Mouse (Mus musculus): ENCODE results near the gene Acaa1a. TPM values are rescaled to one million over a fixed set of nuclear protein-coding genes. Genes with fewer than 3 reads are reported as not detected.
"Not testable (repeated sequence)": the region's sequence is repeated elsewhere in the genome, so short reads cannot be mapped to it uniquely, and the experiment has no call there.

Acaa1a gene
- polyA plus RNA-seq, 1 experiment from 2014 or later: 73.4 TPM

- no peak for ATAC-seq (ENCODE audit: low FRiP score)
- H3K4me2 ChIP-seq: no peak within 1 kb of the TSS
- H3K4me1 ChIP-seq: no peaks in the 10 kb centered on the region
- WGBS: 87% methylated on average over 7 of the region's 7 CpGs
- H3K9ac ChIP-seq: no peak within 1 kb of the TSS
- no peak within 1 kb of the TSS for H3K4me3 ChIP-seq (replicated peaks)
- H3K9me3 ChIP-seq: no peaks in the 10 kb centered on the region
- H3K27ac ChIP-seq: no peak within 1 kb of the TSS
- H3K36me3 ChIP-seq (replicated peaks): peaks cover 16% of the 10 kb centered on the region
- H3K27me3 ChIP-seq: no peaks in the 10 kb centered on the region
These were observed 25.8 kb downstream of the Acaa1a start, which contains the start of gene Slc22a14 for GRCm38 (mm10) chr9:119365284-119365683. TSS of gene Slc22a14 (minus strand) at chr9:119365553.

GRCm38 (mm10) chr9:119368367-119368766, 28.9 kb downstream of the Acaa1a start:
- no peaks in the 10 kb centered on the region for H3K27me3 ChIP-seq
- H3K9me3 ChIP-seq: no peaks in the 10 kb centered on the region
- WGBS: 91% methylated on average over 3 of the region's 3 CpGs
- no peak overlapping the region for H3K27ac ChIP-seq
- ATAC-seq (ENCODE audit: low FRiP score): no peak
- no peaks in the 10 kb centered on the region for H3K4me1 ChIP-seq
- H3K36me3 ChIP-seq (replicated peaks): peaks cover 16% of the 10 kb centered on the region
- no peak overlapping the region for H3K9ac ChIP-seq
- no peak overlapping the region for H3K4me2 ChIP-seq
- no peak overlapping the region for H3K4me3 ChIP-seq (replicated peaks)

GRCm38 (mm10) chr9:119370770-119371169, 31.3 kb downstream of the Acaa1a start:
- H3K9me3 ChIP-seq; ATAC-seq (ENCODE audit: low FRiP score); H3K27me3 ChIP-seq; H3K4me2 ChIP-seq; H3K27ac ChIP-seq; H3K4me3 ChIP-seq (replicated peaks); H3K4me1 ChIP-seq; H3K9ac ChIP-seq: not testable (repeated sequence)
- 91% methylated on average over 4 of the region's 4 CpGs for WGBS
- peaks cover 16% of the 10 kb centered on the region for H3K36me3 ChIP-seq (replicated peaks)

DNA sequence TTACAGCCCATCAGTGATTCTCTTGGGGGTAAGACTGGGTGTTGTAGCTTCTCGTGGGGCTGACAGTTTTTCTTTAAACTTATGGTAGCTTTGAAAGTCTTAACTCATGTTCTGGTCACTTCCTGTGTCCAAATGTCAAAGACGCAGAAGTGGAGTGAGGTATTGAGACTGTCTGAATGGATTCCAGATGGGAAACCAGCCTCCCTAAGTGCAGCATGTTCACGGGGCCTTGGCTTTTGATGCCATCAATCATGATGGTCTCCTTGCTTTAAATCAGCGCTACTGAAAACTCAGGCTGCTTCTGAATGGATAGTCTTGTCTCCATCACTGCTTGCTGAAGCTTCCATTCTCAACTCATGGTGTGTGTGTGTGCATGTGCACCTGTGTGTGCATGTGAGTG, 31.8 kb downstream of the Acaa1a start:
- H3K4me1 ChIP-seq: no peaks in the 10 kb centered on the region
- H3K9ac ChIP-seq: no peak overlapping the region
- no peak for ATAC-seq (ENCODE audit: low FRiP score)
- H3K9me3 ChIP-seq: no peaks in the 10 kb centered on the region
- no peak overlapping the region for H3K27ac ChIP-seq
- H3K4me2 ChIP-seq: no peak overlapping the region
- no peak overlapping the region for H3K4me3 ChIP-seq (replicated peaks)
- H3K27me3 ChIP-seq: no peaks in the 10 kb centered on the region
- 85% methylated on average over 4 of the region's 4 CpGs for WGBS
- H3K36me3 ChIP-seq (replicated peaks): peaks cover 16% of the 10 kb centered on the region

DNA sequence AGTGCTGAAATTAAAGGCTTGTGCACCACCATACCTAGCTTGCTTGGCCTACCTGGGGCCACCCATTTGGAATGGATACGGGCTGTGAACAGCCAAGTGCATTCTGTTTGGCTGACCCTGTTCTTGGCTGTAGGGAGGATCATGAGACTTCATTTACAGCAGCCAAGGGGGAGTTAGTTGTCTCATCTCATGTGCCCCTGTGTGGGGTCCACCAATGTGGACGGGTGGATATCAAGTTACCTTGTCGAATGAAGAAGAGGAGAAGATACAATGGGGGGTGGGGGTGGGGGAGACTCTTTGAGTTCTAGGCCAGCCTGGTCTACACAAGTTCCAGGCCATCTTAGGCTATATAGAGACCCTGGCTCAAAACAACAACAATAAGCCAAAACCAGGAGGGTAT, 35.5 kb downstream of the Acaa1a start:
- H3K4me2 ChIP-seq: no peak overlapping the region
- H3K9me3 ChIP-seq: no peaks in the 10 kb centered on the region
- H3K27me3 ChIP-seq: no peaks in the 10 kb centered on the region
- H3K27ac ChIP-seq: no peak overlapping the region
- no peak for ATAC-seq (ENCODE audit: low FRiP score)
- WGBS: 79% methylated on average over 3 of the region's 3 CpGs
- H3K4me1 ChIP-seq: no peaks in the 10 kb centered on the region
- peaks cover 9% of the 10 kb centered on the region; the same call in 1 of the 2 replicates for H3K36me3 ChIP-seq (replicated peaks)
- H3K9ac ChIP-seq: no peak overlapping the region
- H3K4me3 ChIP-seq (replicated peaks): no peak overlapping the region

DNA sequence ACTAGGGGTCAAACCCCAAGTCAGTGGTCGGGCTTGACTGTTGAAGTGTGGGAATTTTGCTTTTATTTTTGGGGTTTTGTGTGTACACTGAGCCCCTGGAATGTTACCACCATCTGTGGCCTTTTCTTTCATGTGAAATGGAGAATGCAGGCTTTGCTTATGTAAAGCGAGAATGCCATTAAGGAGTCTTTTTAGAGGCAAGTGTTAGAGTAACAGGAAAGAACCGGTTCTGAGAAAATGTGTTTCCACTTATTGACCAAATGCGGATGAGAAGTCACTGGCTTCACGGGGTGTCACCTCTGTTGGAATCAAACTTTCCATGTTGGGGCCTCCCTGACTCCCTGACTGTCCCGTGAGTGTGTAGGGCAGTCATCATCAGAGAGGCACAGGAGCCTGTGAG, 36.1 kb downstream of the Acaa1a start:
- peaks cover 12% of the 10 kb centered on the region; the same call in 1 of the 2 replicates for H3K36me3 ChIP-seq (replicated peaks)
- no peak for ATAC-seq (ENCODE audit: low FRiP score)
- H3K27ac ChIP-seq: no peak overlapping the region
- H3K9ac ChIP-seq: no peak overlapping the region
- H3K4me2 ChIP-seq: no peak overlapping the region
- 77% methylated on average over 6 of the region's 6 CpGs for WGBS
- H3K27me3 ChIP-seq: no peaks in the 10 kb centered on the region
- no peaks in the 10 kb centered on the region for H3K4me1 ChIP-seq
- no peaks in the 10 kb centered on the region for H3K9me3 ChIP-seq
- H3K4me3 ChIP-seq (replicated peaks): no peak overlapping the region

GRCm38 (mm10) chr9:119378231-119378630, 38.8 kb downstream of the Acaa1a start:
- WGBS: 91% methylated on average over 4 of the region's 4 CpGs
- Histone ChIP-seq H3K9ac (no peak overlapping the region), H3K4me1 (no peaks in the 10 kb centered on the region), H3K36me3 (replicated peaks) (peaks cover 21% of the 10 kb centered on the region), H3K4me2 (no peak overlapping the region), H3K27me3 (no peaks in the 10 kb centered on the region), H3K27ac (no peak overlapping the region), H3K9me3 (no peaks in the 10 kb centered on the region), H3K4me3 (replicated peaks) (no peak overlapping the region)
- ATAC-seq (ENCODE audit: low FRiP score): no peak

- Histone ChIP-seq H3K4me3 (replicated peaks) (no peak overlapping the region), H3K27me3 (no peaks in the 10 kb centered on the region), H3K27ac (no peak overlapping the region), H3K9me3 (no peaks in the 10 kb centered on the region), H3K4me1 (no peaks in the 10 kb centered on the region), H3K4me2 (no peak overlapping the region), H3K36me3 (replicated peaks) (peaks cover 32% of the 10 kb centered on the region), H3K9ac (no peak overlapping the region)
- no peak for ATAC-seq (ENCODE audit: low FRiP score)
- 68% methylated on average over 6 of the region's 6 CpGs for WGBS
These were observed 43.1 kb downstream of the Acaa1a start for GRCm38 (mm10) chr9:119382603-119383002.

DNA sequence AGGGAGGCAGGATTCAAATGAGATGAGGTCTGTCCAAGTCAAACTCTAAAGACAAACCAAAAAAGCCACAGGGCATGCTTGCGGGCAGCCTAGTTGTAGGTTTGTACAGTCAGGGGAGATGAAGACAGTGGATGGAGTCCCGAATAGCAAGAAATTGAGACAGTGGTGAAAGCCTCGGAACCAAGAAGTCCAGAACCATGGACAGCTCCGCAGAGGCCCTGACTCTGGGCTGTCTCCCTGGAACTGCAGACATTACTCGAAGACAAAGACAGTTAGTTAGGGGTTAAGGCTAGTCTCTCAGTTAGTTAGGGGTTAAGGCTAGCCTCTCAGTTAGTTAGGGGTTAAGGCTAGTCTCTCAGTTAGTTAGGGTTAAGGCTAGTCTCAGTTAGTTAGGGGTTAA, 49.5 kb downstream of the Acaa1a start:
- WGBS: 52% methylated on average over 5 of the region's 5 CpGs
- ATAC-seq (ENCODE audit: low FRiP score): no peak
- H3K27ac ChIP-seq: no peak overlapping the region

DNA sequence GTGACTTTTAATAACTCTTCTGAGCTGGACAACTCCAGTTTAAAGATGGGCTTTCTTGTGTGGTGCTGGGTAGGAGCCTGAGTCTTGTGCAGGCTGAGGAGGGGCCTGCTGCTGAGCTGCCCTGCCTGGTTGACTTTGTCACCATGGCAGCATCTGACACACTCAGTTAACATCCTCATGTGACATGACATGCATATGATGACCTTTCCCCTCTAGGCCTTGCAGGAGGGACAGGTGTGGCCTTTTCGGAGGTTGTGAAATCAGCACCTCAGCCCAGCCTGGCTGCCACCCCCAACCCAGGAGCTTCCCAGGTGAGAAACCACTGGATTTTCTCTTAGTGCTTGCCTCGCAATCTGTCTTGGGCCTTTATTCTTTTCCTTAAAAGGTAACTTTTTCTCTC, 50.7 kb downstream of the Acaa1a start:
- H3K4me2 ChIP-seq: no peak overlapping the region
- no peak overlapping the region for H3K27ac ChIP-seq
- no peaks in the 10 kb centered on the region for H3K27me3 ChIP-seq
- no peak overlapping the region for H3K9ac ChIP-seq
- no peak overlapping the region for H3K4me3 ChIP-seq (replicated peaks)
- no peaks in the 10 kb centered on the region for H3K9me3 ChIP-seq
- no peak for ATAC-seq (ENCODE audit: low FRiP score)
- WGBS: 95% methylated on average over 2 of the region's 2 CpGs
- H3K36me3 ChIP-seq (replicated peaks): peaks cover 14% of the 10 kb centered on the region
- H3K4me1 ChIP-seq: no peaks in the 10 kb centered on the region

More for the DNA sequence above, 49.5 kb downstream of the Acaa1a start:
- peaks cover 24% of the 10 kb centered on the region for H3K36me3 ChIP-seq (replicated peaks)
- no peaks in the 10 kb centered on the region for H3K4me1 ChIP-seq
- no peaks in the 10 kb centered on the region for H3K27me3 ChIP-seq
- H3K9me3 ChIP-seq: no peaks in the 10 kb centered on the region
- no peak overlapping the region for H3K4me3 ChIP-seq (replicated peaks)
- no peak overlapping the region for H3K9ac ChIP-seq
- H3K4me2 ChIP-seq: no peak overlapping the region

GRCm38 (mm10) chr9:119394808-119395207, 55.3 kb downstream of the Acaa1a start:
- Histone ChIP-seq H3K4me3 (replicated peaks) (no peak overlapping the region), H3K27ac (no peak overlapping the region), H3K27me3 (no peaks in the 10 kb centered on the region), H3K9ac (no peak overlapping the region), H3K4me1 (no peaks in the 10 kb centered on the region), H3K9me3 (no peaks in the 10 kb centered on the region), H3K4me2 (no peak overlapping the region), H3K36me3 (replicated peaks) (peaks cover 13% of the 10 kb centered on the region)
- ATAC-seq (ENCODE audit: low FRiP score): no peak
- WGBS: 90% methylated on average over 1 of the region's 1 CpGs
